Mouse (Mus musculus): ENCODE measurements around the gene Tsc22d1. TPM values are rescaled to one million over a fixed set of nuclear protein-coding genes. Genes with fewer than 3 reads are reported as not detected.

Gene Tsc22d1
- total RNA-seq, 2 experiments from 2014 or later, result 95.3 to 104 TPM

DNA sequence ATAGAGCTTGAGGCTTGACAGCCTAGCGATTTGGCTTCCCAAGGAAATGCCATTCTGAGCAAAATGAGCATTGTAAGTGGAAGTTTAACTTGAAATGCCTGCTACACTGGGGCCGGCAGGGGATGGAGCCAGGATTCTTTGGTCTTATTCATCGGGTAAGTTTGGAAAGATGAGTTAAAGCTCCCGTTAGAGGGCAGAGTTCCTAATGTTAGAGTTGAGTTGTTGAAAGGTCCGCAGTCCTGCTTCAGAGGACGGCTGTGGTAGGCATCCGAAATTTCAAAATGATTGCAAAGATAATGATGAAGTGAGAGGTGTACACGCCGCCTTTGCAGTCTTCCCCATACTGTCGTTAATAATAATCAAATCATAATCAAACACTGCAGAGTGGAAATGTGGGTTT is 27.4 kb downstream of the Tsc22d1 start:
- DNase-seq, result no peak

DNA sequence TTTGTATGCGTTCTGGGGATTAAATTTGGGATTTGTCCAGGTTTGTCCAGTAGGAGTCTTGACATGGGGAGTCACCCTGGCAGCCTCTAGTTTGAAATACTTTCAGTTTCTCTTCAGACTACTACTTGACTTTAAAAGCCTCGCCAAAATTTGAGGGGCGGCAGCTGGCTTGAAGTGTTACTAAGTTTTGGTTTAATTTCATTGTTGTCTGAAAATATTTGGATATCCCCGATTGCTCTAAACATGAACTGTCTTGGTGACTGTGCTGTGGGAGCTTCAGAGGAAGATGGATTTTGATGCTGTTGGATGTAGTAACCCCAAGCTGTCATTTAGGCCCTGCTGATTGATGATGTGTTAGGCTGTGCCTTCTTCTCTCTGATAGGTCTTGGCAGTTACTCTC is 34.2 kb downstream of the Tsc22d1 start:
- DNase-seq, result no peak

- no peak for DNase-seq
Observed at GRCm38 (mm10) chr14:76451011-76451410, 36.2 kb downstream of the Tsc22d1 start.

- DNase-seq, result no peak
Observed at GRCm38 (mm10) chr14:76452751-76453360, 38.1 kb downstream of the Tsc22d1 start.

GRCm38 (mm10) chr14:76454673-76455072 is 39.9 kb downstream of the Tsc22d1 start:
- DNase-seq, result no peak

DNA sequence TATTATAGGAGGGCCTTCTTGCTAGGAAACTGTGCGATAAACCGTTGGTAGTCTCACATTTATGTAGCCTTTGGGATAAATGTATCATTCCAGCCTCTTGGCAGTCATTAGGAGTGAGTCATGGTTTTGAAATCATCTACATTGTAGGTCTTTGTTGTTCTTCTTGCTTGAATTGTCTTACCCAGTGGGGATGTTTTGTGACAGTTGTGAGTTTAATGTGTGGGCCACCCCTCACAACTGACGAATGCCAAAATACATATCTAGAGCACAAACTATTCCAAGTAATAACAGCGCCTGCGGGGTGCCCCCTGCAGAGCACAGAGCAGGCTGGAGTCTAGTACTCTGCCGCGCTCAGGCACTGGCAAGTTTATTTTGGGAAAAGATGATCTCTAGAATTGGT is 40.4 kb downstream of the Tsc22d1 start:
- no peak for DNase-seq

DNA sequence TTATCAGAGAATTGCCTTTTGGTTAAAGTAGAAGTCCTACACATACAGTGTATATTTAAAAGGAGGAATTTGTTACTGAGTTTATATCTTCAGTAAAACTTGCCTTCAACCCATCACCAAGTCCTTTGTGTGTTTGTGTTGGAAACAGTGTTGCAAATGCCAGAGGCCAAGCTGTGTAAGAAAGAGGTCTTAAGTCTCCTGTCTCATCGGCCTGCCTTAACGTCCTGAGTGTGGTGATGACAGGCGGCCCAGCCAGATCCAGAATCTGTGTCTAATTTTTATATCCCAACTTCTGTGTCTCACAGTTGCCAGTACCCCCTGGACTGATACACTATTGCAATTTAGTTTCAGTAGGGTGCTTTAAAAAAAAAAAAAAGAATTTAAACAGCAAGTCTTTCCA is 42.9 kb downstream of the Tsc22d1 start:
- DNase-seq, result no peak

DNA sequence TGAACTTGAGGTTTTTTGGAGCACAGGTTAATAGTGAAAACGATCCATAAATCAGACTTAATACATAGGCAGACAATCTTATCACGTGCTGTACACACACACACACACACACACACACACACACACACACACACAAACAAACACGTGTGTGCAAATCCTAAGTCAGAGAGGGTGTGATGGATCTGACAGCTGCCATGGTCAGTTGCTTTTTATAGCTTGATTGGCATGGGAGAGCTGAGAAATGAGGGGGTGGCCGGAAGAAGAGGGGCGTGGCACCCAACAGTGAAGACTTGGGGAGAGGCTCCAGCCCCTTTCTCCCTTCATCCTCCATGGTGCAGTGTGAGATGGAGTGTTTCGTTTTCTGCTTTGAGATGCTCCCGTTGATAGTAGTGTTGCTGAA is 45.4 kb downstream of the Tsc22d1 start:
- DNase-seq, result no peak

GRCm38 (mm10) chr14:76461182-76461775 is 46.5 kb downstream of the Tsc22d1 start:
- no peak for DNase-seq

GRCm38 (mm10) chr14:76463414-76464098 is 48.8 kb downstream of the Tsc22d1 start:
- no peak for DNase-seq

GRCm38 (mm10) chr14:76464967-76465366 is 50.2 kb downstream of the Tsc22d1 start:
- no peak for DNase-seq

- DNase-seq, result peak; percentile 55
Observed at GRCm38 (mm10) chr14:76466641-76467323, 52.0 kb downstream of the Tsc22d1 start.

DNA sequence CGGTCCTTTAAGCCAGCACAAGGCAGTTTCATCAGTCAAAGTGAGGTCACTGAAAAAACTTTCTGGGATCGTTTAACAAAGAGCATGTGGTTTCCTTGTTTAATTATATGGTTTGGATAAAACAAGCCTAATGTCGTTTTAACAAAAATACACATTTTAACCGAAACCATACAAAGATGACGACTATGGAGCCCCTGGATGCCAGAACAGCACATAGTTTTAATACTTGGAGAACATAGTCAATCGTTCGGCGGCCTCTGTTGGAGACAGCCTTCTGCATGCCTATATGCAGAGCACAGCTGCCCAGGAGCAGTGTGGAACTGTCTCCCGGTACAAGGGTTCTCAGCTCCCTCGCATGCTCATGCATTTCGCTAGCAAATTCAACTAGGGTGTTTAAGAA is 53.2 kb downstream of the Tsc22d1 start:
- DNase-seq, result no peak

GRCm38 (mm10) chr14:76471301-76471700 is 56.5 kb downstream of the Tsc22d1 start:
- no peak for DNase-seq

- DNase-seq, result no peak
Observed at GRCm38 (mm10) chr14:76472487-76472886, 57.7 kb downstream of the Tsc22d1 start.

GRCm38 (mm10) chr14:76473404-76473803 is 58.6 kb downstream of the Tsc22d1 start:
- no peak for DNase-seq

DNA sequence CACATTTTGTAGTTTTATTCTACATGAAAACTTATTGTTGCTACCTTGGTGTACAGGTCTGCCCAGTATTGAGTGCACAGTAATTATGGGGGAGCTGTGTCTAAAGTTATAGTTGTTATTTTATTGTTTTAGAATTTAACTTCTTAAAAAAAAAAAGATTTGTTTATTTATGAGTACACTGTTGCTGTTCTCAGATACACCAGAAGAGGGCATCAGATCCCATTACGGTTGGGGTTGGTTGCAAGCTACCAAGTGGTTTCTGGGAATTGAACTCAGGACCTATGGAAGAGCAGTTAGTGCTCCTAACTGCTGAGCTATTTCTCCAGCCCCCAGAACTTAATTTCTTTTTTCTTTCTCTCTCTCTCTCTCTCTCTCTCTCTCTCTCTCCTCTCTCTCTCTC is 59.4 kb downstream of the Tsc22d1 start:
- no peak for DNase-seq

DNA sequence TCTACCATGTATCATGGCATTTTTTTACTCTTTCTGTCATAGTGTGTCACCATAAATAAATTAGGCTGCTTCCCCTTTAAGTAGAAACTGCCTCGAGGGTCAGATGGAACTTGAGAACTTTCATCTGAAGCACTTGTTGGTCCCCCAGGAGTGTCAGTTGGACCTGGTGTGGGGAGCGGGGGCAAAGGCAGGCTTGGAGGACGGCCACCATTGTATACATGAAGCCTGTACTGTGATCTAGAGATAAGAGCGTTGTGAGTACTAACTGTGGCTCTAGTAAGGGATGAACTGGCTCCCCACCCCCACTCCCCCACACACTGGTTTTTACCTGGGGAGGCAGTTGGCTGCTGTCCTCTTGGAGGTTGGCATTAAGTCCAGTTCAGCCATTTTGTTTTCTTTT is 62.0 kb downstream of the Tsc22d1 start:
- no peak for DNase-seq

- DNase-seq, result no peak
Observed at GRCm38 (mm10) chr14:76478076-76478475, 63.3 kb downstream of the Tsc22d1 start.

- DNase-seq, result no peak
Observed at GRCm38 (mm10) chr14:76478616-76479015, 63.9 kb downstream of the Tsc22d1 start.

DNA sequence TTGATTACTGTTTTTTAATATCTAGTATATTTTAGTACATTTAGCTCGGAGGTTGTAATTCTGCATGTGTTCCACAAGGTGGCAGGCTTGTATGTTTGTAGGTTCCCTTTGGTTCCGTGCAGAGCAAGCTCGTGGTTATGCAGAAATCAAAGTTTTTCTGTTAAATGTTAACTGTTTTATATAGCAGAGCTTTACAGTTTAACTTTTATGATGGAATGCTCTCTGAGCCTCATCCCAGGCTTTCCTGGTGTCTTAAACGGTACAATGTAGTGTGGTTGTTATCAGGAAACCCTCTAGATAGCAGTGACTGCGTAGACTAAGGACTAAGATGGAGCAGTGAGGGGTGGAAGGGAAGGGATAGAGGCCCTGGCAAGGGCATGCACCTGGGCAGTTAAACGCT is 65.1 kb downstream of the Tsc22d1 start:
- DNase-seq, result no peak

GRCm38 (mm10) chr14:76480507-76480906 is 65.7 kb downstream of the Tsc22d1 start:
- no peak for DNase-seq

GRCm38 (mm10) chr14:76483701-76484100 is 68.9 kb downstream of the Tsc22d1 start:
- DNase-seq, result no peak
